Mouse (Mus musculus) bone marrow, adult 2 months (tissue): Measurements from ENCODE around the gene Heg1.

Experiments
- CTCF ChIP-seq: fragments of 200-500 bp; IDR thresholded peaks from 2 replicates; pipeline ENCODE4 v1.5.1; 2011; ENCODE audit warnings: low read length, control low read depth; ENCODE audit not compliant: control insufficient read depth, insufficient read depth
- POLR2A ChIP-seq: fragments of 200-500 bp; IDR thresholded peaks from 2 replicates; pipeline ENCODE4 v1.6.1; 2011; ENCODE audit warnings: low read depth, mild to moderate bottlenecking, control low read depth, low read length, borderline replicate concordance; ENCODE audit not compliant: control insufficient read depth

GRCm38 (mm10) chr16:33657191-33657590 is 27.0 kb upstream of the Heg1 start:
- TF ChIP-seq CTCF, result no peak
- no peak for TF ChIP-seq POLR2A
